Mouse (Mus musculus) heart, postnatal 0 days (tissue): ENCODE results near the gene Vmn1r100.
"Not testable (repeated sequence)": the region's sequence is repeated elsewhere in the genome, so short reads cannot be mapped to it uniquely, and the experiment has no call there.

Experiments used
- CTCF ChIP-seq: IDR thresholded peaks from 2 replicates; pipeline ENCODE4 v1.5.1; 2016; ENCODE audit warnings: antibody characterized with exemption, control low read depth, low read depth
- EP300 ChIP-seq: IDR thresholded peaks from 2 replicates; pipeline ENCODE4 v1.6.1; 2016; ENCODE audit warnings: antibody characterized with exemption, low read depth

GRCm38 (mm10) chr7:20442493-20442892 is 24.8 kb downstream of the Vmn1r100 start, which contains the start of gene Vmn1r101:
- not testable (repeated sequence) for TF ChIP-seq CTCF, EP300
